Comparison of ENCODE assay signal across 8 mouse cellular contexts in the genomic region with DNA sequence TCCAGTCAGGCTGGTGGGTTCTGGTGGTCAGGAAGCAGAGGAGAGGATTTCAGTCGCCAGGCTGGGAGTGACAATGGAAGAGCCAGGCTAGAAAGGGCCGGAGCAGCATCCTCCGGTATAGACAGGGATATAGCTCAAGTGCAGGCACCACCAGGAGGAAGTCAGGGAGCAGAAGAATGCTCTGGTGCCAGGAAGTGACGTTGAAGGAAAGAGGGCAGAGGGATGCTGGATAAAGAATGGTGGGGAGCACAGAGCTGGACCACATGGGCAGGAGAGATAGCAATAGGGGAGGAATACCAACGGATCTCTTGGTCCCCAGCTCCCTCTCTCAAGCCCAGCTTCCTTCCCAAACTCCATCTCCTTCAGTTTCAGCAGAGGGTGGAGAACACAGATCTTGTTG. TPM values are rescaled to one million over a fixed set of nuclear protein-coding genes. Genes with fewer than 3 reads are reported as not detected.
DNase-seq lines count a peak whose midpoint lies in the region; ATAC-seq and TF ChIP-seq lines count a peak whose summit lies in the region.

No protein-coding gene starts in this region.

- peak overlapping the region; percentile 82 for H3K4me3 ChIP-seq in layer of hippocampus, adult 2 months
- peak overlapping the region; percentile 18; the same call in 1 of the 2 replicates for H3K4me3 ChIP-seq in embryonic facial prominence, embryonic 10.5 days
- H3K4me3 ChIP-seq in hindbrain, embryonic 14.5 days (replicated peaks; ENCODE audit: low read length), result peak overlapping the region; percentile 70

- 68% methylated on average over 5 of the region's 5 CpGs for WGBS in embryonic facial prominence, embryonic 10.5 days
- WGBS in hindbrain, embryonic 14.5 days, result 64% methylated on average over 5 of the region's 5 CpGs

- peak overlapping the region; percentile 89 for H3K9ac ChIP-seq in hindbrain, embryonic 14.5 days

- H3K4me1 ChIP-seq in embryonic facial prominence, embryonic 10.5 days, result peaks cover 34% of the 10 kb centered on the region
- peaks cover 29% of the 10 kb centered on the region for H3K4me1 ChIP-seq in hindbrain, embryonic 14.5 days (replicated peaks; ENCODE audit: control insufficient read depth, insufficient read depth, low read length)

- peak overlapping the region; percentile 75 for H3K4me2 ChIP-seq in hindbrain, embryonic 14.5 days (replicated peaks)

- TF ChIP-seq CTCF in layer of hippocampus, adult 2 months (conservative IDR thresholded peaks at IDR 0.05), result 0 out of 2 replicates have a peak, but pooled peaks have one; percentile 11

- no peaks in the 10 kb centered on the region for H3K9me3 ChIP-seq in embryonic facial prominence, embryonic 10.5 days
- no peaks in the 10 kb centered on the region for H3K9me3 ChIP-seq in hindbrain, embryonic 14.5 days (ENCODE audit: control insufficient read depth, low read length)

- DNase-seq in layer of hippocampus, adult 2 months (ENCODE audit: low spot score in 2 of 2), result peak; percentile 65 to 66
- DNase-seq in layer of hippocampus, adult 8-10 months (ENCODE audit: low spot score in 2 of 2), result no peak
- no peak for DNase-seq in embryonic facial prominence, embryonic 10.5 days (ENCODE audit: low spot score)
- no peak for DNase-seq in hindbrain, embryonic 14.5 days (ENCODE audit: low spot score)
- DNase-seq in naive thymus-derived CD4-positive, alpha-beta T cell, adult 2 months (ENCODE audit: low read depth), result peak; percentile 20
- DNase-seq in natural killer cell, adult 2 months (ENCODE audit: low spot score in 2 of 2), result no peak

- H3K27me3 ChIP-seq in embryonic facial prominence, embryonic 10.5 days (replicated peaks; ENCODE audit: low read depth, poor library complexity, severe bottlenecking), result peaks cover 34% of the 10 kb centered on the region
- no peaks in the 10 kb centered on the region for H3K27me3 ChIP-seq in hindbrain, embryonic 14.5 days (ENCODE audit: control insufficient read depth, insufficient read depth, low read length)

- no peaks in the 10 kb centered on the region for H3K36me3 ChIP-seq in embryonic facial prominence, embryonic 10.5 days (replicated peaks)
- peaks cover 5% of the 10 kb centered on the region; the same call in 1 of the 2 replicates for H3K36me3 ChIP-seq in hindbrain, embryonic 14.5 days (replicated peaks; ENCODE audit: control insufficient read depth, insufficient read depth)

- no peak for ATAC-seq in hindbrain, embryonic 14.5 days (ENCODE audit: low FRiP score)
- ATAC-seq in granulocyte monocyte progenitor cell, adult 5-6 weeks (replicated peaks; ENCODE audit: poor library complexity, severe bottlenecking), result no peak
- ATAC-seq in monocyte, adult 5-6 weeks (replicated peaks; ENCODE audit: insufficient number of reproducible peaks, low FRiP score, low TSS enrichment, poor library complexity, severe bottlenecking), result no peak

- peak overlapping the region; percentile 99 for H3K27ac ChIP-seq in layer of hippocampus, adult 2 months
- no peak overlapping the region for H3K27ac ChIP-seq in embryonic facial prominence, embryonic 10.5 days (replicated peaks)
- no peak overlapping the region for H3K27ac ChIP-seq in hindbrain, embryonic 14.5 days

RNA-seq across cellular contexts. Expression of a gene that starts 4.2 kb away (rescaled TPM):
- total RNA-seq in layer of hippocampus, adult 2 months (2021), result 10 to 100 TPM; 62.6 to 70.8 TPM
- total RNA-seq in layer of hippocampus, adult 8-10 months (2022), result 10 to 100 TPM; 61.2 to 72.6 (median 61.8) TPM
- 8.4 and 9.1 TPM in 2 replicates for polyA plus RNA-seq in embryonic facial prominence, embryonic 10.5 days (2016; fragmentation: Nextera tagmentation; extraction: Ambion mirVana)
- polyA plus RNA-seq in hindbrain, embryonic 14.5 days (2014; fragmentation: Nextera tagmentation; extraction: Ambion mirVana), result 25.3 and 28.5 TPM in 2 replicates
- 4.1 and 5.6 TPM in 2 replicates for total RNA-seq in granulocyte monocyte progenitor cell, adult 5-6 weeks (2014; fragmentation: Nextera tagmentation)
- total RNA-seq in granulocyte monocyte progenitor cell, adult 5-6 weeks (2017), result 3.6 and 4.4 TPM in 2 replicates
- total RNA-seq in monocyte, adult 5-6 weeks (2017), result 29.5 to 53.8 TPM (median 36.7 TPM) in 3 replicates

RNA-seq across cellular contexts. Expression of a gene that starts 4.5 kb away (rescaled TPM):
- 100 to 1,000 TPM; 114 to 124 TPM for total RNA-seq in layer of hippocampus, adult 2 months (2021)
- 100 to 1,000 TPM; 112 to 119 (median 115) TPM for total RNA-seq in layer of hippocampus, adult 8-10 months (2022)
- polyA plus RNA-seq in embryonic facial prominence, embryonic 10.5 days (2016; fragmentation: Nextera tagmentation; extraction: Ambion mirVana), result 7.3 TPM in 2 replicates
- polyA plus RNA-seq in hindbrain, embryonic 14.5 days (2014; fragmentation: Nextera tagmentation; extraction: Ambion mirVana), result 39.9 and 48.5 TPM in 2 replicates
- total RNA-seq in granulocyte monocyte progenitor cell, adult 5-6 weeks (2014; fragmentation: Nextera tagmentation), result not detected in 2 replicates
- not detected in 2 replicates for total RNA-seq in granulocyte monocyte progenitor cell, adult 5-6 weeks (2017)
- total RNA-seq in monocyte, adult 5-6 weeks (2017), result 0.64 to 1.5 TPM (median 1.1 TPM) in 3 replicates

RNA-seq across cellular contexts. Expression of a gene that starts 39.8 kb away (rescaled TPM):
- total RNA-seq in layer of hippocampus, adult 2 months (2021), result 10 to 100 TPM; 70.4 to 76.3 TPM
- total RNA-seq in layer of hippocampus, adult 8-10 months (2022), result 10 to 100 TPM; 58.1 to 63.8 (median 62.3) TPM
- polyA plus RNA-seq in embryonic facial prominence, embryonic 10.5 days (2016; fragmentation: Nextera tagmentation; extraction: Ambion mirVana), result 20.1 and 25.7 TPM in 2 replicates
- 32.0 and 33.0 TPM in 2 replicates for polyA plus RNA-seq in hindbrain, embryonic 14.5 days (2014; fragmentation: Nextera tagmentation; extraction: Ambion mirVana)
- total RNA-seq in granulocyte monocyte progenitor cell, adult 5-6 weeks (2014; fragmentation: Nextera tagmentation), result 59.4 and 61.0 TPM in 2 replicates
- total RNA-seq in granulocyte monocyte progenitor cell, adult 5-6 weeks (2017), result 14.2 and 15.8 TPM in 2 replicates
- total RNA-seq in monocyte, adult 5-6 weeks (2017), result 10.9 to 39.1 TPM (median 15.5 TPM) in 3 replicates

Comparison
In these comparisons a context has a peak if more than half of its experiments do, and no peak if none do; other contexts are left out.
1. DNase-seq: peak in layer of hippocampus, adult 2 months (2 of 2) and naive thymus-derived CD4-positive, alpha-beta T cell, adult 2 months (single experiment); none in layer of hippocampus, adult 8-10 months (0 of 2), embryonic facial prominence, embryonic 10.5 days (single experiment), hindbrain, embryonic 14.5 days (single experiment) and natural killer cell, adult 2 months (0 of 2).
2. H3K4me3 ChIP-seq: peak in every context shown above with its lines; median percentile 82 in layer of hippocampus, adult 2 months; 70 in hindbrain, embryonic 14.5 days; 18 in embryonic facial prominence, embryonic 10.5 days.
3. RNA of a gene that starts 4.5 kb away (total RNA-seq): 114 to 124 TPM in layer of hippocampus, adult 2 months and 112 to 119 TPM in layer of hippocampus, adult 8-10 months; 0.64 to 1.5 TPM in monocyte, adult 5-6 weeks and not detected in granulocyte monocyte progenitor cell, adult 5-6 weeks; every median in the first group is over 10 times any median in the second.